Mouse (Mus musculus) intestine, postnatal 0 days (tissue): ENCODE measurements around the gene Prss36. TPM values are rescaled to one million over a fixed set of nuclear protein-coding genes. Genes with fewer than 3 reads are reported as not detected.
"Not testable (repeated sequence)": the region's sequence is repeated elsewhere in the genome, so short reads cannot be mapped to it uniquely, and the experiment has no call there.

ENCODE experiments used
- ATAC-seq: fragments of 200-750 bp; cut with Nextera tagmentation; 2 replicates; pipeline ENCODE4 v1.8.0; 2017; ENCODE audit warnings: mild to moderate bottlenecking, moderate TSS enrichment, moderate library complexity
- H3K27ac ChIP-seq: fragments of 300-500 bp; sonication (generic); 2 replicates; pipeline ENCODE4 v1.5.1; 2014; ENCODE audit warnings: mild to moderate bottlenecking, low read depth, low read length, moderate library complexity
- H3K27me3 ChIP-seq: fragments of 300-500 bp; sonication (generic); replicated peaks from 2 replicates; pipeline ENCODE4 v1.6.1; 2014; ENCODE audit warnings: low read length, mixed read lengths; ENCODE audit not compliant: control insufficient read depth, insufficient read depth
- H3K36me3 ChIP-seq: fragments of 300-500 bp; sonication (generic); 2 replicates; pipeline ENCODE4 v1.6.1; 2014; ENCODE audit warnings: mild to moderate bottlenecking, moderate library complexity; ENCODE audit not compliant: control insufficient read depth, insufficient read depth
- H3K4me1 ChIP-seq: fragments of 300-500 bp; sonication (generic); replicated peaks from 2 replicates; pipeline ENCODE4 v1.6.1; 2014; ENCODE audit warnings: antibody characterized with exemption, low read length, mixed read lengths; ENCODE audit not compliant: control insufficient read depth, insufficient read depth
- H3K4me2 ChIP-seq: fragments of 300-500 bp; sonication (generic); replicated peaks from 2 replicates; pipeline ENCODE4 v1.6.1; 2014; ENCODE audit warnings: low read depth, mild to moderate bottlenecking, moderate library complexity
- H3K4me3 ChIP-seq: fragments of 300-500 bp; sonication (generic); 2 replicates; pipeline ENCODE4 v1.5.1; 2014; ENCODE audit warnings: low read depth, low read length
- H3K9ac ChIP-seq: fragments of 300-500 bp; sonication (generic); 2 replicates; pipeline ENCODE4 v1.6.1; 2014; ENCODE audit warnings: mild to moderate bottlenecking, low read depth, low read length
- H3K9me3 ChIP-seq: fragments of 300-500 bp; sonication (generic); 2 replicates; pipeline ENCODE4 v1.6.1; 2016; ENCODE audit warnings: mixed run types; ENCODE audit not compliant: control insufficient read depth
- CTCF ChIP-seq: sonication (generic); IDR thresholded peaks from 2 replicates; pipeline ENCODE4 v1.5.1; 2016; ENCODE audit warnings: low read depth, mild to moderate bottlenecking, control low read depth, antibody characterized with exemption, moderate library complexity
- WGBS: fragments of 180-500 bp; shearing (Covaris S2); extraction: QIAGEN DNeasy Blood & Tissue Kit; methylation state at CpG from one replicate; pipeline ENCODE4 v1.1.7; 2014; 5-methylcytosine and 5-hydroxymethylcytosine counted together
- polyA plus RNA-seq: library from polyadenylated mRNA; unstranded; fragments of >200 nt; fragmentation: Nextera tagmentation; extraction: Ambion mirVana; gene quantifications from 2 replicates; pipeline ENCODE4 v1.2.1, GENCODE M21; 2015

Gene Prss36
- polyA plus RNA-seq, 1 experiment from 2014 or later, result 6.3 TPM

- H3K27ac ChIP-seq, result peak overlapping the region; percentile 95
- H3K4me1 ChIP-seq, result peaks cover 4% of the 10 kb centered on the region; the same call in 1 of the 2 replicates
- peaks cover 12% of the 10 kb centered on the region for H3K36me3 ChIP-seq
- peak overlapping the region; percentile 70 for H3K4me2 ChIP-seq
- H3K9me3 ChIP-seq, result no peaks in the 10 kb centered on the region
- peak overlapping the region; percentile 94 for H3K9ac ChIP-seq
- WGBS, result 14% methylated on average over 10 of the region's 10 CpGs
- peak overlapping the region; percentile 99 for H3K4me3 ChIP-seq
- no peak for ATAC-seq
- no peak for TF ChIP-seq CTCF
- H3K27me3 ChIP-seq, result no peaks in the 10 kb centered on the region
Observed at GRCm38 (mm10) chr7:127966371-127966918, 19.9 kb upstream of the Prss36 start.

DNA sequence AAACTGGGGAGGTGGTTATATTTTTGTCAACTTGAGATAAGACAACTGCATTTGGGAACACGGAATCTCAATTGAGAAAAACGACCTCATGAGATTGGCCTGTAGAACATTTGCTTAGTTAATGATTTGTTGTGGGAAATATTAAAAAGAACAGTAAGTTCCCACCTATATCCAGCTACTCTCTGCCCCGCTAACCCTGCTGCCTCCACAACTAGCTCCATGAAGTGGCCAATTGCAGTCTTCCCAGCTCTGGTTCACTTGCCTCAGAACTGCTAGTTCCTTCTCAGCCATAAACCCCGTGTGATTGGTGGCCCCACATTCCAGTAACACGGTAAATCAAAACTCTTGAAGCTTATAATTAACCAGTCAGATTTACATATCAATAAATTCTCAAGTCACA is 12.8 kb upstream of the Prss36 start:
- no peak for TF ChIP-seq CTCF
- Histone ChIP-seq H3K27ac (no peak overlapping the region), H3K9me3 (no peaks in the 10 kb centered on the region), H3K36me3 (no peaks in the 10 kb centered on the region), H3K27me3 (no peaks in the 10 kb centered on the region), H3K4me1 (no peaks in the 10 kb centered on the region), H3K4me3 (no peak overlapping the region), H3K9ac (no peak overlapping the region), H3K4me2 (no peak overlapping the region)
- WGBS, result 43% methylated on average over 5 of the region's 5 CpGs
- no peak for ATAC-seq

GRCm38 (mm10) chr7:127952864-127953581 is 6.5 kb upstream of the Prss36 start:
- TF ChIP-seq CTCF, result no peak
- no peak overlapping the region for H3K4me2 ChIP-seq
- 46% methylated on average over 13 of the region's 13 CpGs for WGBS

DNA sequence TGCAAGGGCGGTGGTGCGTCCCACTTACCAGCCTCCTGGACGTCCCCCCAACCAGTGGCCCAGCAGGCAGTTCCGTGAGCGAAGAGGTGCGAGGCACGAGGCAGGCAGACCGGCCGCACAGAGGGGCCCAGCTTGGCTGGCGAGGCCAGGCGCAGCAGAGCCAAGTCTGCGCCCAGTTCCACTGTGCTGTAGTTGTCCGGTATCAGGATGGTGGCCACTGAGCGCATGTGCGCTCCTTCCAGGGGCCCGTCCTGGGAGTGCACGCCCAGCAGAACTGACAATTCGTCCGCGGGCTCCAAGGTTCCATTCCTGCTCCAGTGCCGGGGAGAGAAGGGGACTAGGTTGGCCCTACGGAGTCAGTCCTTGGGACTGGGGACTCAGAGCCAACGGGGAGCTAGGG is 1.9 kb downstream of the Prss36 start:
- TF ChIP-seq CTCF, result no peak
- peak overlapping the region; percentile 4; the same call in 1 of the 2 replicates for H3K4me2 ChIP-seq
- no peaks in the 10 kb centered on the region for H3K4me1 ChIP-seq
- no peaks in the 10 kb centered on the region for H3K9me3 ChIP-seq
- 9% methylated on average over 23 of the region's 23 CpGs for WGBS
- H3K9ac ChIP-seq, result no peak overlapping the region
- ATAC-seq, result peak; percentile 19; the same call in 1 of the 2 replicates
- no peaks in the 10 kb centered on the region for H3K36me3 ChIP-seq
- H3K27ac ChIP-seq, result no peak overlapping the region
- H3K27me3 ChIP-seq, result peaks cover 11% of the 10 kb centered on the region
- H3K4me3 ChIP-seq, result no peak overlapping the region

More at GRCm38 (mm10) chr7:127952864-127953581, 6.5 kb upstream of the Prss36 start:
- H3K27me3 ChIP-seq, result no peaks in the 10 kb centered on the region
- ATAC-seq, result no peak
- no peaks in the 10 kb centered on the region for H3K36me3 ChIP-seq
- 0 out of 2 replicates have a peak overlapping the region, but pooled peaks have one; percentile 7 for H3K27ac ChIP-seq
- H3K4me1 ChIP-seq, result no peaks in the 10 kb centered on the region
- no peak overlapping the region for H3K4me3 ChIP-seq
- no peaks in the 10 kb centered on the region for H3K9me3 ChIP-seq
- no peak overlapping the region for H3K9ac ChIP-seq

DNA sequence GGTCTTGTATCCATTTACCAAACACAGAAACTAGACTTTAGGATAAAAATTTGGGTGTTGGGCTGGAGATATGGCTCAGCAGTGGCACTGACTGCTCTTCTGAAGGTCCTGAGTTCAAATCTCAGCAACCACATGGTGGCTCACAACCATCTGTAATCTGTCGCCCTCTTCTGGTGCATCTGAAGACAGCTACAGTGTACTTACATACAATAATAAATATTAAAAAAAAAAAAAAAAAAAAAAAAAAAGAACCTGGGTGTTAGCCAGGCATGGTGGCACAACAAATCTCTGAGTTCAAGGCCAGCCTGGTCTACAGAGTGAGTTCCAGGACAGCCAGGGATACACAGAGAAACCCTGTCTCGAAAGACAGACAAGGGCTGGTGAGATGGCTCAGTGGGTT is 4.4 kb downstream of the Prss36 start:
- not testable (repeated sequence) for H3K9me3 ChIP-seq, H3K27ac ChIP-seq, H3K4me1 ChIP-seq, H3K9ac ChIP-seq, ATAC-seq, H3K4me2 ChIP-seq, H3K4me3 ChIP-seq, H3K36me3 ChIP-seq
- WGBS, result 51% methylated on average over 2 of the region's 2 CpGs
- peaks cover 11% of the 10 kb centered on the region for H3K27me3 ChIP-seq
- peak; percentile 51 for TF ChIP-seq CTCF

- 0 out of 2 replicates have a peak, but pooled peaks cover 4% of the 10 kb centered on the region for H3K4me1 ChIP-seq
- H3K9ac ChIP-seq, result peak overlapping the region; percentile 68
- no peaks in the 10 kb centered on the region for H3K36me3 ChIP-seq
- no peak for ATAC-seq
- H3K27me3 ChIP-seq, result no peaks in the 10 kb centered on the region
- H3K4me2 ChIP-seq, result peak overlapping the region; percentile 100
- TF ChIP-seq CTCF, result no peak
- H3K4me3 ChIP-seq, result peak overlapping the region; percentile 70
- H3K9me3 ChIP-seq, result no peaks in the 10 kb centered on the region
- H3K27ac ChIP-seq, result no peak overlapping the region
- WGBS, result 54% methylated on average over 18 of the region's 18 CpGs
Observed at GRCm38 (mm10) chr7:127936216-127936884, 10.2 kb downstream of the Prss36 start.
